Mouse (Mus musculus): ENCODE measurements around the gene Foxn2. TPM values are rescaled to one million over a fixed set of nuclear protein-coding genes. Genes with fewer than 3 reads are reported as not detected.
"Not testable (repeated sequence)": the region's sequence is repeated elsewhere in the genome, so short reads cannot be mapped to it uniquely, and the experiment has no call there.

The Foxn2 gene
- polyA plus RNA-seq, 1 experiment from 2014 or later: 7.5 TPM

- 89% methylated on average over 4 of the region's 4 CpGs for WGBS
- H3K4me1 ChIP-seq (replicated peaks): no peaks in the 10 kb centered on the region
- H3K9me3 ChIP-seq (replicated peaks): no peaks in the 10 kb centered on the region
- H3K27me3 ChIP-seq: no peaks in the 10 kb centered on the region
- H3K27ac ChIP-seq: no peak overlapping the region
- no peaks in the 10 kb centered on the region for H3K36me3 ChIP-seq
- H3K4me2 ChIP-seq: no peak overlapping the region
- H3K9ac ChIP-seq: no peak overlapping the region
- no peak overlapping the region for H3K4me3 ChIP-seq
- no peak for ATAC-seq (replicated peaks; ENCODE audit: insufficient number of reproducible peaks, insufficient read depth, low FRiP score, low read depth)
Observed at GRCm38 (mm10) chr17:88420426-88420825, 20.1 kb upstream of the Foxn2 start.

- H3K4me2 ChIP-seq: no peak overlapping the region
- H3K27me3 ChIP-seq: no peaks in the 10 kb centered on the region
- ATAC-seq (replicated peaks; ENCODE audit: insufficient number of reproducible peaks, insufficient read depth, low FRiP score, low read depth): no peak
- no peaks in the 10 kb centered on the region for H3K36me3 ChIP-seq
- H3K9me3 ChIP-seq (replicated peaks): no peaks in the 10 kb centered on the region
- H3K4me1 ChIP-seq (replicated peaks): no peaks in the 10 kb centered on the region
- no peak overlapping the region for H3K9ac ChIP-seq
- no peak overlapping the region for H3K27ac ChIP-seq
- WGBS: 63% methylated on average over 6 of the region's 6 CpGs
- H3K4me3 ChIP-seq: no peak overlapping the region
Observed at GRCm38 (mm10) chr17:88421246-88421645, 19.3 kb upstream of the Foxn2 start.

- Histone ChIP-seq H3K9ac (no peak overlapping the region), H3K9me3 (replicated peaks) (no peaks in the 10 kb centered on the region), H3K4me1 (replicated peaks) (no peaks in the 10 kb centered on the region), H3K36me3 (no peaks in the 10 kb centered on the region), H3K4me3 (no peak overlapping the region), H3K27ac (no peak overlapping the region), H3K4me2 (no peak overlapping the region), H3K27me3 (no peaks in the 10 kb centered on the region)
- 75% methylated on average over 2 of the region's 2 CpGs for WGBS
- no peak for ATAC-seq (replicated peaks; ENCODE audit: insufficient number of reproducible peaks, insufficient read depth, low FRiP score, low read depth)
Observed at GRCm38 (mm10) chr17:88430719-88431118, 9.8 kb upstream of the Foxn2 start.

- Histone ChIP-seq H3K9ac (no peak overlapping the region), H3K4me2 (no peak overlapping the region), H3K4me3 (no peak overlapping the region), H3K36me3 (no peaks in the 10 kb centered on the region), H3K9me3 (replicated peaks) (no peaks in the 10 kb centered on the region), H3K27me3 (no peaks in the 10 kb centered on the region), H3K27ac (no peak overlapping the region), H3K4me1 (replicated peaks) (no peaks in the 10 kb centered on the region)
- ATAC-seq (replicated peaks; ENCODE audit: insufficient number of reproducible peaks, insufficient read depth, low FRiP score, low read depth): no peak
- WGBS: 73% methylated on average over 12 of the region's 12 CpGs
Observed at GRCm38 (mm10) chr17:88431486-88431885, 9.0 kb upstream of the Foxn2 start.

DNA sequence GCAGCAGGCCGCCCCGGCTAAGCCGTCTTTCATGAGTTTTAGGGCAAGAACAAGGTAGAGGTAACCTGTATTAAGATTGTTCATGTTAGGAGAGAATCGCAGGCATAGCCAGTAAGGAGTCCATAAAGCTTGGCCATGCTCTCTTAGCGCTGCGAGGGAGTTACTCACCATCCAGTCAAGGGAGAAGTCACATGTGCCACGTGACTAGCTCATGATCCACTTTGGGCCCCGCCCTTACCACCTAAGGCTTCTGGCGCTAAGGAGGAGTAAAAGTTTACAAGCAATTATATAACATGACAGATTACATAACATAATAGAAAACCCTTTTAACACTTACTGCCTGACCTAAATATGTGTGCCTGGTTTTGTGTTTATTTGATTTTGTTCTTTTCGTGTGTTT is 8.5 kb upstream of the Foxn2 start:
- no peak overlapping the region for H3K9ac ChIP-seq
- H3K27me3 ChIP-seq: no peaks in the 10 kb centered on the region
- no peak for ATAC-seq (replicated peaks; ENCODE audit: insufficient number of reproducible peaks, insufficient read depth, low FRiP score, low read depth)
- no peak overlapping the region for H3K4me3 ChIP-seq
- no peaks in the 10 kb centered on the region for H3K9me3 ChIP-seq (replicated peaks)
- no peaks in the 10 kb centered on the region for H3K4me1 ChIP-seq (replicated peaks)
- no peak overlapping the region for H3K4me2 ChIP-seq
- 78% methylated on average over 10 of the region's 10 CpGs for WGBS
- no peaks in the 10 kb centered on the region for H3K36me3 ChIP-seq
- no peak overlapping the region for H3K27ac ChIP-seq

GRCm38 (mm10) chr17:88435322-88435721 is 5.2 kb upstream of the Foxn2 start:
- ATAC-seq (replicated peaks; ENCODE audit: insufficient number of reproducible peaks, insufficient read depth, low FRiP score, low read depth): no peak
- 58% methylated on average over 10 of the region's 10 CpGs for WGBS
- Histone ChIP-seq H3K4me3 (no peak overlapping the region), H3K27me3 (no peaks in the 10 kb centered on the region), H3K4me2 (no peak overlapping the region), H3K27ac (no peak overlapping the region), H3K9ac (no peak overlapping the region), H3K9me3 (replicated peaks) (no peaks in the 10 kb centered on the region), H3K4me1 (replicated peaks) (peaks cover 4% of the 10 kb centered on the region; the same call in 1 of the 2 replicates), H3K36me3 (no peaks in the 10 kb centered on the region)

GRCm38 (mm10) chr17:88436284-88436683 is 4.2 kb upstream of the Foxn2 start:
- H3K36me3 ChIP-seq: no peaks in the 10 kb centered on the region
- no peaks in the 10 kb centered on the region for H3K9me3 ChIP-seq (replicated peaks)
- no peak overlapping the region for H3K4me2 ChIP-seq
- H3K27ac ChIP-seq: no peak overlapping the region
- WGBS: 88% methylated on average over 4 of the region's 4 CpGs
- H3K27me3 ChIP-seq: no peaks in the 10 kb centered on the region
- ATAC-seq (replicated peaks; ENCODE audit: insufficient number of reproducible peaks, insufficient read depth, low FRiP score, low read depth): no peak
- no peak overlapping the region for H3K9ac ChIP-seq
- H3K4me3 ChIP-seq: no peak overlapping the region
- H3K4me1 ChIP-seq (replicated peaks): peaks cover 4% of the 10 kb centered on the region; the same call in 1 of the 2 replicates

GRCm38 (mm10) chr17:88436749-88437148 is 3.8 kb upstream of the Foxn2 start:
- H3K9ac ChIP-seq; H3K4me1 ChIP-seq (replicated peaks); H3K4me2 ChIP-seq; H3K9me3 ChIP-seq (replicated peaks); H3K4me3 ChIP-seq; ATAC-seq (replicated peaks; ENCODE audit: insufficient number of reproducible peaks, insufficient read depth, low FRiP score, low read depth); H3K27me3 ChIP-seq; H3K27ac ChIP-seq; H3K36me3 ChIP-seq: not testable (repeated sequence)
- 94% methylated on average over 5 of the region's 5 CpGs for WGBS

DNA sequence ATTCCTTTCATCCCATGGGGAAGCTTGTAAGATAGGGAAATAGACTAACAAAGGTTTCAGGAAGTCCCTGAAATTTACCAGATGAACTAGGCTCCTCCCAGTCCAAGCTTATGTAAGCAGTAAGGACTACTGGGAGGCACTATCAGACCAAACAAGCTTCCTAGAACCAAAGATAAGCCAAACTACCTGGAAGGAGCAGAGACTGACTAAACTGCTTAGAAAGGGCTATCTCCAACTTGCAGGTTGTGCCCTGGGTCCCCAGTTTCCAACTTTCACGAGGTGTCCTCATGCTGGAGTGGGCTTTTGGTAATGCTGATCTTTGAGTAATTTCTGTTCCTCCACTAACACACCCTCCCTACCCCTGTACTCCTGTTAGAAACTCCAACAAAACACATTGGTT is 3.1 kb upstream of the Foxn2 start:
- Histone ChIP-seq H3K4me1 (replicated peaks) (peaks cover 6% of the 10 kb centered on the region; the same call in 1 of the 2 replicates), H3K27me3 (no peaks in the 10 kb centered on the region), H3K36me3 (no peaks in the 10 kb centered on the region), H3K9me3 (replicated peaks) (no peaks in the 10 kb centered on the region), H3K4me3 (no peak overlapping the region), H3K9ac (no peak overlapping the region), H3K27ac (no peak overlapping the region), H3K4me2 (no peak overlapping the region)
- WGBS: 74% methylated on average over 1 of the region's 1 CpGs
- no peak for ATAC-seq (replicated peaks; ENCODE audit: insufficient number of reproducible peaks, insufficient read depth, low FRiP score, low read depth)

DNA sequence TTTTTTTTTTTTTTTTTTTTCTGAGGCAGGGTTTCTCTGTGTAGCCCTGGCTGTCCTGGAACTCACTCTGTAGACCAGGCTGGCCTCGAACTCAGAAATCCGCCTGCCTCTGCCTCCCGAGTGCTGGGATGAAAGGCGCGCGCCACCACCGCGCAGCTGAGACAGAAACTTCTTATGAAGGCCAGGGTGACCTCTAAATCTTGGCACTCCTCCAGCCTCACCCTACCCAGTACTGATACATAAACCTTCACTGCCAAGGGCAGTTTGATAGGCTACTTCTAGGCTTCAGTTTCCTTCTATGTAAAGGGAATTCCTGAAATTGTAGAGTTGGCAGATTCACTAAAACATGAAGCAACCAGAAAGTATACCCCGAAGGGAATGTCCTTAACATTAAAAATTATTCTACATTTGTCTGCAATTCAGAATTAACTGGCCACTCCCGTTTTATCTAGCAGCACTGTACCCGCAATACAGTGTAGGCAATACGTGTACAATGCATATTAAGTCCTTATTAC is 918 bp upstream of the Foxn2 start:
- peak overlapping the region; percentile 92; the same call in 1 of the 2 replicates for H3K27ac ChIP-seq
- no peaks in the 10 kb centered on the region for H3K36me3 ChIP-seq
- no peaks in the 10 kb centered on the region for H3K9me3 ChIP-seq (replicated peaks)
- no peak for ATAC-seq (replicated peaks; ENCODE audit: insufficient number of reproducible peaks, insufficient read depth, low FRiP score, low read depth)
- H3K4me3 ChIP-seq: peak overlapping the region; percentile 82
- H3K27me3 ChIP-seq: no peaks in the 10 kb centered on the region
- peak overlapping the region; percentile 84 for H3K4me2 ChIP-seq
- no peak overlapping the region; the same call in 1 of the 2 replicates for H3K9ac ChIP-seq
- H3K4me1 ChIP-seq (replicated peaks): peaks cover 12% of the 10 kb centered on the region
- 82% methylated on average over 12 of the region's 12 CpGs for WGBS

DNA sequence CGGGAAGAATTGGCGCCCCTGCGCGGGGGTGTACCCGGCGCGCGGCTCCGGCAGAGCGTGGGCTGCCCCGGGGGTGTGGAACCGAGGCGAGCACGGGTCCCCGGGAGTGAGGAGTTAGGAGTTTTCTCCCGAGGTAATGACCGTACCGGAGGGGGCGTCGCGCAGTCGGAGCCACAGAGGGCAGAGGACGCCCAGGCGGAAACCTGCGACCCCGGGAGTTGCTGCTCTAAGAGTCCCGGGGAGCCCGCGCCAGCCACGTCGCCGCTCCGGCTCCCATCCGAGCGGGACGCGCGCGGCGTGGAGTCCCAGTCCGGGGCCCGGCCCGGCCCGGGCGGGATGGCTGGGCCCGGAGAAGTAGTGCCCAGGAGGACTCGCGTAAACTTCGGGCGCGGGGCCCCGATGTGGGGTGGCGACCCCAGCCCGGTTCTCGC is 505 bp downstream of the Foxn2 start:
- Histone ChIP-seq H3K9ac (peak overlapping the region; percentile 87), H3K9me3 (replicated peaks) (no peaks in the 10 kb centered on the region), H3K27me3 (no peaks in the 10 kb centered on the region), H3K4me2 (peak overlapping the region; percentile 84), H3K4me1 (replicated peaks) (peaks cover 12% of the 10 kb centered on the region), H3K36me3 (no peaks in the 10 kb centered on the region), H3K4me3 (peak overlapping the region; percentile 82), H3K27ac (peak overlapping the region; percentile 92)
- WGBS: under 1% methylated on average over 55 of the region's 55 CpGs
- peak; percentile 44 for ATAC-seq (replicated peaks; ENCODE audit: insufficient number of reproducible peaks, insufficient read depth, low FRiP score, low read depth)

DNA sequence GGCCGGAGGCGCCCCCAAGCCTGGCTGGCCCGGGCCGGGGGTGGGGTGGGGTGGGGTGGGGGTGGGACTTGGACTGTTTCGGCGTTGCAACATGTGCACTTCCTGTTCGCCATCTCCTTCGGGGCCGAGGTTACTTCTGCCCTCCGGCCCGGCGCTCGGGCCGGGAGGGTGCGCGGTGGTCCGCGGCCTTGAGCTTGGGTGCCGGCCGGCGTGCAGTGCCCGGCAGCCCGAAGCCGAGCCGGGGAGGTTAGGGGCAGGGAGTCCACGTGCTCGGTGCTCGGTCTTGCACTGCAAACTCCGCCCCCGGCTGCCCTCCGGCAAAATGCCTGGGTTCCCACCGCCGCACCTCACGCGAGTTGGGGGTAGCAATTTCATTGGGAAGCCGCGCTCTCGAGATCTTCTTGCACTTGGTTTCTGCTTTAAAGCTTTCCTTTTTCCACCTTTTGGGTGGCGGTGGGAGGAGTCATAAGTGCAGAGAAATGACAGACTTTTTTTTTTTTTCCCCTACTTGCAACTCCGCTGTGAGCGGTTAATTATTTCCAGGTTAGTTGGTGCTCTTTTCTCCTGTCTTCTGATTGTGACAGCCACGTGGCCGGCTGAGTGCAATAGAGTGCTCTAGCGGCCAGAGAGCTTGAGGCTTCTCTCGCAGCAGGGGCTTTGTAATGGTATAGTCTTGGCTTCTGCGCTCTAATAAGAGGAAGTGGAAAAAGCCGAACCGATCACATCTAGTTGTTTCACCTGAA is 1.1 kb downstream of the Foxn2 start:
- H3K36me3 ChIP-seq: no peaks in the 10 kb centered on the region

More for the DNA sequence above, 1.1 kb downstream of the Foxn2 start:
- under 1% methylated on average over 47 of the region's 48 CpGs for WGBS
- Histone ChIP-seq H3K9me3 (replicated peaks) (no peaks in the 10 kb centered on the region), H3K4me3 (peak overlapping the region; percentile 82), H3K27me3 (no peaks in the 10 kb centered on the region), H3K4me1 (replicated peaks) (peaks cover 12% of the 10 kb centered on the region), H3K27ac (peak overlapping the region; percentile 92), H3K9ac (peak overlapping the region; percentile 87), H3K4me2 (peak overlapping the region; percentile 84)
- ATAC-seq (replicated peaks; ENCODE audit: insufficient number of reproducible peaks, insufficient read depth, low FRiP score, low read depth): peak; percentile 56
